Mouse (Mus musculus): Measurements from ENCODE around the gene Sh2d5. TPM values are rescaled to one million over a fixed set of nuclear protein-coding genes. Genes with fewer than 3 reads are reported as not detected.
A peak's percentile ranks its signal among the peaks of the same experiment; 100 is the strongest.

Sh2d5 gene
- polyA plus RNA-seq, 1 experiment from 2014 or later, result 0.31 TPM

- H3K27ac ChIP-seq (replicated peaks), result no peak overlapping the region
- ATAC-seq (ENCODE audit: extremely low read depth, insufficient number of reproducible peaks, low FRiP score, low TSS enrichment), result no peak
- H3K27me3 ChIP-seq (replicated peaks), result no peaks in the 10 kb centered on the region
- H3K4me1 ChIP-seq, result peaks cover 56% of the 10 kb centered on the region
- 0 out of 2 replicates have a peak overlapping the region, but pooled peaks have one; percentile 19 for H3K9ac ChIP-seq
- H3K9me3 ChIP-seq, result no peaks in the 10 kb centered on the region
- H3K36me3 ChIP-seq, result peaks cover 29% of the 10 kb centered on the region
- WGBS, result 85% methylated on average over 5 of the region's 5 CpGs
- no peak overlapping the region for H3K4me3 ChIP-seq
- H3K4me2 ChIP-seq, result peak overlapping the region; percentile 93; the same call in 1 of the 2 replicates
Measured at GRCm38 (mm10) chr4:138219331-138219730, 30.9 kb upstream of the Sh2d5 start.

- no peak overlapping the region for H3K27ac ChIP-seq (replicated peaks)
- no peak overlapping the region for H3K9ac ChIP-seq
- no peaks in the 10 kb centered on the region for H3K9me3 ChIP-seq
- ATAC-seq (ENCODE audit: extremely low read depth, insufficient number of reproducible peaks, low FRiP score, low TSS enrichment), result no peak
- H3K4me3 ChIP-seq, result no peak overlapping the region
- peaks cover 50% of the 10 kb centered on the region for H3K4me1 ChIP-seq
- WGBS, result 77% methylated on average over 7 of the region's 7 CpGs
- H3K27me3 ChIP-seq (replicated peaks), result no peaks in the 10 kb centered on the region
- no peak overlapping the region for H3K4me2 ChIP-seq
- peaks cover 42% of the 10 kb centered on the region for H3K36me3 ChIP-seq
Measured at GRCm38 (mm10) chr4:138220761-138221160, 29.4 kb upstream of the Sh2d5 start.

GRCm38 (mm10) chr4:138221406-138221805, 28.8 kb upstream of the Sh2d5 start:
- Histone ChIP-seq H3K9ac (no peak overlapping the region), H3K36me3 (peaks cover 48% of the 10 kb centered on the region), H3K27ac (replicated peaks) (no peak overlapping the region), H3K4me2 (no peak overlapping the region), H3K9me3 (no peaks in the 10 kb centered on the region), H3K4me3 (no peak overlapping the region), H3K4me1 (peaks cover 46% of the 10 kb centered on the region), H3K27me3 (replicated peaks) (no peaks in the 10 kb centered on the region)
- 71% methylated on average over 5 of the region's 5 CpGs for WGBS
- ATAC-seq (ENCODE audit: extremely low read depth, insufficient number of reproducible peaks, low FRiP score, low TSS enrichment), result no peak

- H3K9me3 ChIP-seq, result no peaks in the 10 kb centered on the region
- ATAC-seq (ENCODE audit: extremely low read depth, insufficient number of reproducible peaks, low FRiP score, low TSS enrichment), result no peak
- H3K9ac ChIP-seq, result no peak overlapping the region
- WGBS, result 81% methylated on average over 5 of the region's 5 CpGs
- H3K4me2 ChIP-seq, result no peak overlapping the region
- H3K36me3 ChIP-seq, result peaks cover 58% of the 10 kb centered on the region
- H3K27ac ChIP-seq (replicated peaks), result no peak overlapping the region
- peaks cover 46% of the 10 kb centered on the region for H3K4me1 ChIP-seq
- H3K27me3 ChIP-seq (replicated peaks), result no peaks in the 10 kb centered on the region
- no peak overlapping the region for H3K4me3 ChIP-seq
Measured at GRCm38 (mm10) chr4:138222396-138222795, 27.8 kb upstream of the Sh2d5 start.

GRCm38 (mm10) chr4:138223623-138224022, 26.6 kb upstream of the Sh2d5 start:
- Histone ChIP-seq H3K9ac (no peak overlapping the region), H3K4me1 (peaks cover 35% of the 10 kb centered on the region), H3K36me3 (peaks cover 71% of the 10 kb centered on the region), H3K4me3 (no peak overlapping the region), H3K4me2 (no peak overlapping the region), H3K9me3 (no peaks in the 10 kb centered on the region), H3K27me3 (replicated peaks) (no peaks in the 10 kb centered on the region), H3K27ac (replicated peaks) (no peak overlapping the region)
- 83% methylated on average over 10 of the region's 10 CpGs for WGBS
- no peak for ATAC-seq (ENCODE audit: extremely low read depth, insufficient number of reproducible peaks, low FRiP score, low TSS enrichment)

GRCm38 (mm10) chr4:138246756-138247665, 3.2 kb upstream of the Sh2d5 start:
- Histone ChIP-seq H3K4me3 (no peak overlapping the region), H3K36me3 (peaks cover 61% of the 10 kb centered on the region)
- 58% methylated on average over 27 of the region's 27 CpGs for WGBS

GRCm38 (mm10) chr4:138251819-138252218, 1.6 kb downstream of the Sh2d5 start:
- Histone ChIP-seq H3K4me2 (peak overlapping the region; percentile 98), H3K9ac (peak overlapping the region; percentile 54), H3K36me3 (peaks cover 13% of the 10 kb centered on the region), H3K27me3 (replicated peaks) (peaks cover 78% of the 10 kb centered on the region), H3K9me3 (no peaks in the 10 kb centered on the region), H3K4me3 (peak overlapping the region; percentile 60), H3K4me1 (peaks cover 35% of the 10 kb centered on the region), H3K27ac (replicated peaks) (no peak overlapping the region)
- WGBS, result 1% methylated on average over 14 of the region's 14 CpGs
- 0 out of 2 replicates have a peak, but pooled peaks have one; percentile 23 for ATAC-seq (ENCODE audit: extremely low read depth, insufficient number of reproducible peaks, low FRiP score, low TSS enrichment)

More at GRCm38 (mm10) chr4:138246756-138247665, 3.2 kb upstream of the Sh2d5 start:
- Histone ChIP-seq H3K4me2 (no peak overlapping the region), H3K9ac (no peak overlapping the region), H3K27ac (replicated peaks) (no peak overlapping the region), H3K4me1 (peaks cover 29% of the 10 kb centered on the region), H3K27me3 (replicated peaks) (peaks cover 33% of the 10 kb centered on the region), H3K9me3 (no peaks in the 10 kb centered on the region)
- no peak for ATAC-seq (ENCODE audit: extremely low read depth, insufficient number of reproducible peaks, low FRiP score, low TSS enrichment)

- Histone ChIP-seq H3K9ac (peak overlapping the region; percentile 54), H3K4me2 (peak overlapping the region; percentile 98), H3K4me3 (peak overlapping the region; percentile 60), H3K27me3 (replicated peaks) (peaks cover 81% of the 10 kb centered on the region), H3K36me3 (peaks cover 9% of the 10 kb centered on the region), H3K9me3 (no peaks in the 10 kb centered on the region), H3K27ac (replicated peaks) (no peak overlapping the region), H3K4me1 (peaks cover 35% of the 10 kb centered on the region)
- no peak for ATAC-seq (ENCODE audit: extremely low read depth, insufficient number of reproducible peaks, low FRiP score, low TSS enrichment)
- 22% methylated on average over 5 of the region's 5 CpGs for WGBS
Measured at GRCm38 (mm10) chr4:138252231-138252630, 2.0 kb downstream of the Sh2d5 start.

- WGBS, result 76% methylated on average over 22 of the region's 22 CpGs
- H3K9me3 ChIP-seq, result no peaks in the 10 kb centered on the region
- H3K4me1 ChIP-seq, result peaks cover 8% of the 10 kb centered on the region
- ATAC-seq (ENCODE audit: extremely low read depth, insufficient number of reproducible peaks, low FRiP score, low TSS enrichment), result no peak
- H3K9ac ChIP-seq, result no peak overlapping the region
- H3K27me3 ChIP-seq (replicated peaks), result peaks cover 65% of the 10 kb centered on the region
- no peak overlapping the region for H3K27ac ChIP-seq (replicated peaks)
- H3K4me3 ChIP-seq, result no peak overlapping the region
- no peak overlapping the region for H3K4me2 ChIP-seq
- no peaks in the 10 kb centered on the region; the same call in 1 of the 2 replicates for H3K36me3 ChIP-seq
Measured at GRCm38 (mm10) chr4:138257116-138257687, 7.0 kb downstream of the Sh2d5 start.

GRCm38 (mm10) chr4:138258663-138259062, 8.5 kb downstream of the Sh2d5 start:
- WGBS, result 67% methylated on average over 7 of the region's 7 CpGs
- no peak for ATAC-seq (ENCODE audit: extremely low read depth, insufficient number of reproducible peaks, low FRiP score, low TSS enrichment)
- no peaks in the 10 kb centered on the region; the same call in 1 of the 2 replicates for H3K36me3 ChIP-seq
- no peak overlapping the region for H3K9ac ChIP-seq
- H3K27ac ChIP-seq (replicated peaks), result no peak overlapping the region
- H3K4me1 ChIP-seq, result peaks cover 10% of the 10 kb centered on the region
- no peak overlapping the region for H3K4me2 ChIP-seq
- no peaks in the 10 kb centered on the region for H3K9me3 ChIP-seq
- H3K27me3 ChIP-seq (replicated peaks), result peaks cover 61% of the 10 kb centered on the region
- no peak overlapping the region for H3K4me3 ChIP-seq

- Histone ChIP-seq H3K27ac (replicated peaks) (no peak overlapping the region), H3K4me3 (no peak overlapping the region), H3K9me3 (no peaks in the 10 kb centered on the region), H3K4me2 (no peak overlapping the region), H3K36me3 (no peaks in the 10 kb centered on the region; the same call in 1 of the 2 replicates), H3K9ac (no peak overlapping the region), H3K4me1 (peaks cover 10% of the 10 kb centered on the region), H3K27me3 (replicated peaks) (peaks cover 61% of the 10 kb centered on the region)
- ATAC-seq (ENCODE audit: extremely low read depth, insufficient number of reproducible peaks, low FRiP score, low TSS enrichment), result no peak
- WGBS, result 71% methylated on average over 5 of the region's 5 CpGs
Measured at GRCm38 (mm10) chr4:138259482-138259881, 9.3 kb downstream of the Sh2d5 start.

All from heart, embryonic 13.5 days (tissue).